Mouse (Mus musculus) neural tube, embryonic 11.5 days (tissue): ENCODE data around the gene Efcab3. TPM values are rescaled to one million over a fixed set of nuclear protein-coding genes. Genes with fewer than 3 reads are reported as not detected.

Experiments
- ATAC-seq: fragments of 200-750 bp; cut with Nextera tagmentation; 2 replicates; pipeline ENCODE4 v1.8.0; 2017; ENCODE audit warnings: moderate number of reproducible peaks, mild to moderate bottlenecking, moderate TSS enrichment, moderate library complexity; ENCODE audit not compliant: insufficient read depth, low FRiP score, low TSS enrichment
- DNase-seq: peaks from one replicate; pipeline ENCODE4 v3.0.0-alpha.2; 2015; ENCODE audit warnings: low spot score
- H3K27ac ChIP-seq: fragments of 300-500 bp; sonication (generic); 2 replicates; pipeline ENCODE4 v1.5.1; 2014; ENCODE audit warnings: low read depth, mild to moderate bottlenecking, low read length
- H3K27me3 ChIP-seq: fragments of 300-500 bp; sonication (generic); 2 replicates; pipeline ENCODE4 v1.6.1; 2014; ENCODE audit warnings: mild to moderate bottlenecking, low read length, mixed read lengths; ENCODE audit not compliant: control insufficient read depth, insufficient read depth
- H3K36me3 ChIP-seq: fragments of 300-500 bp; sonication (generic); 2 replicates; pipeline ENCODE4 v1.6.1; 2014; ENCODE audit warnings: mild to moderate bottlenecking, low read length, moderate library complexity, mixed read lengths; ENCODE audit not compliant: control insufficient read depth, insufficient read depth
- H3K4me1 ChIP-seq: fragments of 300-500 bp; sonication (generic); 2 replicates; pipeline ENCODE4 v1.6.1; 2014; ENCODE audit warnings: low read length, mixed read lengths; ENCODE audit not compliant: control insufficient read depth, insufficient read depth
- H3K4me2 ChIP-seq: fragments of 300-500 bp; sonication (generic); 2 replicates; pipeline ENCODE4 v1.6.1; 2014; ENCODE audit warnings: low read depth, mild to moderate bottlenecking, moderate library complexity
- H3K4me3 ChIP-seq: fragments of 300-500 bp; sonication (generic); 2 replicates; pipeline ENCODE4 v1.5.1; 2014; ENCODE audit warnings: low read depth, low read length
- H3K9ac ChIP-seq: fragments of 300-500 bp; sonication (generic); 2 replicates; pipeline ENCODE4 v1.6.1; 2014; ENCODE audit warnings: mild to moderate bottlenecking, low read length
- H3K9me3 ChIP-seq: fragments of 300-500 bp; sonication (generic); 2 replicates; pipeline ENCODE4 v1.6.1; 2016; ENCODE audit warnings: low read length; ENCODE audit not compliant: control insufficient read depth
- WGBS: fragments of 180-500 bp; shearing (Covaris S2); extraction: QIAGEN DNeasy Blood & Tissue Kit; methylation state at CpG from one replicate; pipeline ENCODE4 v1.1.7; 2014; 5-methylcytosine and 5-hydroxymethylcytosine counted together
- polyA plus RNA-seq: library from polyadenylated mRNA; unstranded; fragments of >200 nt; fragmentation: Nextera tagmentation; extraction: Ambion mirVana; gene quantifications from 2 replicates; pipeline ENCODE4 v1.2.1, GENCODE M21; 2014

Efcab3 gene
- polyA plus RNA-seq, 1 experiment from 2014 or later = not detected

DNA sequence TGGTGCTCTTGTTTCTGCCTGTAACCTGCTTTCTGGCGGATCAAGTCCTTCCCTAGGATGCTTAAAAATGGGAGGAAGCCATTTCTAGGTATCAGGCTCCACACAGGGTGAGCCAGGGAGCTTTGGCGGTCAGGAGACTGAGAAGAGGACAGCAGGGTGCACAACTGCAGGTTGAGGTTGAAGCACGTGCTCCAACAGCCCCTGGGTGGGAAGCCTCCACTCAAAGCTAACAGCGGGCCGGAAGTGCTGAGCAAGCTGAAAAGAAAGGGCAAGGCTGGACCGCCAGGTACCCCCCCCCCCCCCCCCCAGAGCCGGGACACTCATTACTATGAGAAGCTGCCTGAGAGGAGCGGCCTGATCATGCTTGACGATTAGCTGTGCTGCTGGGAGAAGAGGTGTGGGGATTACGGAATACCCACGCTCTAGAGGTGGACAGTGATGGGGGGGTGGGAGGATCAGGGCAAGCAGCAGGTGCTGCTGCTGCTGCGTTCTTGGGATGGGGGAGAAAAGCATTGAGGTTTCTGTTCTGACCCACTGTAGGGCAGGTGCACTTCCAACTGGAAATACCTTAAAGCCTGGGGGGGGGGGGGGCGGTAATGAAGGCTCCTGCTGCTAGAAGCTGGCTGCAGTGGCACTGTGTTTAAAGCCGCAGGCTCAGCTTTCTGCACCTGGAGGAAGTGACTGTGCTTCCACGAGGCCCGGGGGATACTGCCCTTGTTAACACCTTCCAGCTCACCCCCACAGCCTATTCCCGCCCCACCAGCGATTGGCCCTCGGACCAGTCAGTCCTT lies 88.0 kb downstream of the Efcab3 start:
- peaks cover 2% of the 10 kb centered on the region; the same call in 1 of the 2 replicates for H3K4me1 ChIP-seq
- DNase-seq (no peak), ATAC-seq (no peak)
- no peak overlapping the region for H3K4me3 ChIP-seq
- H3K9me3 ChIP-seq = no peaks in the 10 kb centered on the region
- H3K9ac ChIP-seq = no peak overlapping the region
- no peaks in the 10 kb centered on the region for H3K27me3 ChIP-seq
- no peak overlapping the region for H3K27ac ChIP-seq
- WGBS = 30% methylated on average over 17 of the region's 19 CpGs
- no peak overlapping the region for H3K4me2 ChIP-seq
- no peaks in the 10 kb centered on the region for H3K36me3 ChIP-seq

DNA sequence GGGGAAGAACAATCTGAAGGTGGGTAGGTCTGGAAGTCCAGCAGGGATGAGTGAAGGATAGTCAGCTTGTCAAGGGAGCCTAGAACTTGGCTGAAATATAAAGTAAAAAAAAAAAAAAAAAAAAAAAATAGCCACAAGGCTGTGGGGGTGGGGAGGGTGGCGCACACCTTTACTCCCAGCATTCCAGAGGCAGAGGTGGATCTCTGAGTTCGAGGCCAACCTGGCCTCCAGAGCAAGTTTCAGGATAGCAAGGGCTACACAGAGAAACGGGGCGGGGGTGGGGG lies 88.6 kb downstream of the Efcab3 start:
- Histone ChIP-seq H3K9me3 (no peaks in the 10 kb centered on the region), H3K27me3 (no peaks in the 10 kb centered on the region), H3K9ac (no peak overlapping the region), H3K4me1 (peaks cover 2% of the 10 kb centered on the region; the same call in 1 of the 2 replicates), H3K4me2 (no peak overlapping the region), H3K4me3 (no peak overlapping the region), H3K27ac (no peak overlapping the region), H3K36me3 (no peaks in the 10 kb centered on the region)
- ATAC-seq (no peak), DNase-seq (no peak)
- WGBS = no CpG with 5 or more reads among the region's 4 CpGs

DNA sequence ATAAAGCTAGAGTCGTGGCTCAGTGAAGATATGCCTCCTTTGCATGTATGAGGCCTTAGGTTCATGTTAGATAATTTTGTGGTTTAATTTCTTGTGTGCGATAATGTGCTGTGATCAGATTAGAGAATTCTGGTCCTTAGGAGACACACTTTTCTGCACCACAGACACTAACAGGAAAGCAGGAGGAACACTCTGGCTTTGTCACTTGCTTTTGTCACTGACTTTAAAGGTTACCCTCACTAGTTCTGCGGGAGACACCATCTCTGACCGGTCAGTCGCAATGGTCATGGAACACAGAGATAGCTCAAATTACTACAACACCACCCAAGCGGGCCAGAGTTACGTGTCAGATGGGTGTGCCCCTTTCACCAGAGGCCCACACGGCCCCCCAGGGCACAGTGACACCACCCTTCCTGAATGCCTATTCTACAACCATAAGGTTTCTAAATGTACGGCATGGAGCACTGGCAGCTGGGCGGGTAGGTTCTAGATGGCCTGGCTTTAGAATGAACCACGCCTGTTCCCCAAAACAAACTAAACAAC lies 89.0 kb downstream of the Efcab3 start:
- Histone ChIP-seq H3K4me2 (no peak overlapping the region), H3K4me3 (no peak overlapping the region), H3K27me3 (no peaks in the 10 kb centered on the region), H3K4me1 (peaks cover 2% of the 10 kb centered on the region; the same call in 1 of the 2 replicates), H3K27ac (no peak overlapping the region), H3K9me3 (no peaks in the 10 kb centered on the region), H3K36me3 (no peaks in the 10 kb centered on the region), H3K9ac (no peak overlapping the region)
- 77% methylated on average over 11 of the region's 11 CpGs for WGBS
- ATAC-seq (no peak), DNase-seq (no peak)

DNA sequence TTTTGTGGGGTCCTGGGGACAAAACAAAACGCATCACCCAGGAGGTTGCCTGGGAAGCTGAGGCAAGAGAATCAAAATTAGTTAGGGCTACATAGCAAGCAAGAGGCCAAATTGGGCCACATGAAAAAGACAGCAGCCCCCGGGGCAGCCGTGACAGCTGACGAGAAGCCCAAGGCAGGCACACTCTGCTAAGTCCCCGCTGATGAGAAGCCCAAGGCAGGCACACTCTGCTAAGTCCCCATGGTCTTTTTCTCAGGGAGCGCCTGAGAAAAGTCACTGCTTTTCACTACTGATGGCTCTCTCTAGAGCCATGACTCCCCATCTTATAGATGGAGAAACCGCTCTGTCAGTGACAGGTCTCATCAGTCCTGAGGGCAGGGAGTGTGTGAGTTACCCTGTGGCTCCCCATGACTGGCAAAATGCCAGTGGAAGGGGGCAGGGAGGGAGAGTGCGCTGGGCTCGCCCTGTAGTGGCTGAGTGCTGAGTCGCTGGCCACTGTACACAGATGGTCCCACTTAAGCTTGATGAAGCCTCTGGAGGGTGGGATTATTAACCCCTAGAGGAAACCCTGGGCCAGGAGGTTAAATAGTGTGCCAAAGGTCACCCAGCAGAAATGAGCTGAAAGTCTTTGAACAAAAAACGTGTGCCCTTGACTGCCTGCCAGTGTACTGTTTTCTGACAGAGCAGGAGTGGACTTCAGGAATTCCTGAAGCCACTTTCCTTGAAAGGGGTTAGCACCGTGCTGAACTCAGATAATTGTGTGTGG lies 89.9 kb downstream of the Efcab3 start:
- Histone ChIP-seq H3K9me3 (no peaks in the 10 kb centered on the region), H3K27ac (no peak overlapping the region), H3K4me3 (no peak overlapping the region), H3K9ac (no peak overlapping the region), H3K36me3 (no peaks in the 10 kb centered on the region), H3K4me1 (peaks cover 2% of the 10 kb centered on the region; the same call in 1 of the 2 replicates), H3K27me3 (no peaks in the 10 kb centered on the region), H3K4me2 (no peak overlapping the region)
- ATAC-seq (no peak), DNase-seq (peak; percentile 33)
- 29% methylated on average over 12 of the region's 12 CpGs for WGBS

DNA sequence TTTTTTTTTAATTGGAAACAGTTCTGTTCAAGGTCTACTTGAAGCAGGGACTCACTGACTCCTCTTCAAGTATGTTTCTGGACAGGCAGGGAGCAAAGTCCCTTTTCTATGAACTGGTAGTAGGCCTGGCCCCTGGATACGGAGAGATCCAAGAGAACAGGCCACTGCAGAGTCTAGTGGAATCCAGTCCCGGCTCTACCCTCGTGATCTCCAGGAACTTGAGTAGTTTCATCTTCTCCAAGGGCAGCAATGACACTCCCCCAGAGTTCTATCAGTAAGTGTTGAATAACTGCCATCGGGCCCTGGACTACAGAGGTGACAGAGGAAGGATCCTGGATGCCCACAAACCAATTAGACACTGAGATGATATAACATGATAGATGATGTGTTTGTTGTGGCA lies 92.5 kb downstream of the Efcab3 start:
- no peaks in the 10 kb centered on the region for H3K36me3 ChIP-seq
- no peaks in the 10 kb centered on the region for H3K9me3 ChIP-seq
- H3K9ac ChIP-seq = no peak overlapping the region
- H3K4me3 ChIP-seq = no peak overlapping the region
- 79% methylated on average over 4 of the region's 4 CpGs for WGBS
- H3K27me3 ChIP-seq = no peaks in the 10 kb centered on the region
- H3K4me1 ChIP-seq = peaks cover 2% of the 10 kb centered on the region; the same call in 1 of the 2 replicates
- H3K4me2 ChIP-seq = no peak overlapping the region
- ATAC-seq (no peak), DNase-seq (no peak)
- no peak overlapping the region for H3K27ac ChIP-seq

DNA sequence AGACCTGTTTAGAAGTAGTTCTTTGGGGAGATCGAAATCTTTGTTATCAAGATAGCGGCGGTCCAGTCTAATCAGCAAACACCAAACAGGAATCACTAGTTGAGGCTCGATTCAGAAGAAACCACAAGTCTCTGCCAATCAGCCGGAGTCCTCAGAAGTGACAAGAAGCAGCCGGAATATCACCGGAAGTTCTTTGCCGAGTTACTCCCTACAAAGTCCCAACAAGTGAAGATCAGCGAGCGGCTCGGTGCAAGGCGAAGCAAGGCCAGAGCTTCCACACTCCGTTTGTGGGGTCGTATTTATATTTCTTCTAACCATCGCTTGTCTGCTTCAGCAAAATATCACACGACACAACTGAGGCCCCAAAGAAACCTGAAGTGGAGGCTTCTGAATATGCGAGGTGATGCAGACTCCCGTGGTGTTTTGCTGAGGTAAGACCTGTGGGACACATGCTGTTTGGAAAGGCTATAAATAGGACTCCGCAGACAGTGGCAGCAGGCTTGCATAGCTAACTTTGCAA lies 93.4 kb downstream of the Efcab3 start:
- no peak overlapping the region for H3K9ac ChIP-seq
- H3K27me3 ChIP-seq = no peaks in the 10 kb centered on the region
- H3K9me3 ChIP-seq = no peaks in the 10 kb centered on the region
- no peak overlapping the region for H3K27ac ChIP-seq
- no peak overlapping the region for H3K4me2 ChIP-seq
- no peaks in the 10 kb centered on the region for H3K36me3 ChIP-seq
- no peak overlapping the region for H3K4me3 ChIP-seq
- ATAC-seq = no peak
- DNase-seq = no peak
- 84% methylated on average over 19 of the region's 19 CpGs for WGBS
- peaks cover 2% of the 10 kb centered on the region; the same call in 1 of the 2 replicates for H3K4me1 ChIP-seq

DNA sequence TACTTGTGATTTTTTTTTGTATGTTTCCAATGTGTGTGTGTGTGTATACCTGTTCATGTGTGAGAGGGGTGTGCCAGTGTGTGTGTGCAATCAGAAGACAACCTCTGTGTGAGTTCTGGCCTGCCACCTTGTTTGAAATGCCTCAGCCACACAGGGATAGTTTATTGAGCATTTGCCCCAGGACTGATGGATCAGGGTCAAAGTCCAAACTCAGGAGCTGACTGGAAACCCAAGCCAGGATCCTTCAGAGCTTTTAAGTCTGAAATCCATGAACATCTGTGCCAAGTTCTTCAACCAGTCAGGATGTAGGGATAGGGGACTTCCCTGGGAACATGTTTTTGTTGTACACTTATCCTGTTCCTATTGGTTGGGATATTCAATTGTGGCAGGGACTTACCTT lies 94.7 kb downstream of the Efcab3 start:
- DNase-seq (no peak), ATAC-seq (no peak)
- Histone ChIP-seq H3K9me3 (no peaks in the 10 kb centered on the region), H3K4me2 (no peak overlapping the region), H3K36me3 (no peaks in the 10 kb centered on the region), H3K27me3 (no peaks in the 10 kb centered on the region), H3K4me1 (peaks cover 1% of the 10 kb centered on the region; the same call in 1 of the 2 replicates), H3K9ac (no peak overlapping the region), H3K27ac (no peak overlapping the region), H3K4me3 (no peak overlapping the region)

DNA sequence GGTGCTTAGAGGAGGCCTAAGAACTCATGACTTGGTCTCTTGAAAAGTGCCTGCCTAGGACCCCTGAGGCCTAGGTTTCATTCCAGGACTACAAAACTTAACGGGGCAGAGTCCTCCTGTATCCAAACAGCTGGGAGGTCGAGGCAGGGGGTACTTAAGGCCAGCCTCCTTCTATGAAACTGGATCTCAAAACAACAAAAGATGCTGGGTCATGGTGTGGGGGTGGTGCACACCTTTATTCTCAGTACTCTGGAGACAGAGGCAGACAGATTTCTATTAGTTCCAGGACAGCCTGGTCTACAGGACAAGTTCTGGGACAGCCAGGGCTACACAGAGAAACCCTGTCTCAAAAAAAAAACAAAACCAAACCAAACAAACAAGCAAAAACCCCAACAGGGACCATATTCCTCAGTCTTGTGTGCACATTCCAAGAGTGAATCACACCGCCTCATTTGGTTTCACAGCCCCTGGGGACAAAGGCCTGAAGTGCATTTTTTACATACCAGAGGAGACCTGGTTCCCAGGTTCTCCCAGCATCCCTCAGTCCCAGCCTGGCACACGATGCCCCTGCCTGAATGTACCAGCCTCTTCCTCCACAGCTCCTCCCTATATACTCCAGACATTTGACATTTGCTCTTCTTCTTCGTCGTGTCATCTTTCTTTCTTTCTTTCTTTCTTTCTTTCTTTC lies 96.4 kb downstream of the Efcab3 start:
- H3K9ac ChIP-seq = no peak overlapping the region
- no peaks in the 10 kb centered on the region for H3K9me3 ChIP-seq
- no peak overlapping the region for H3K4me3 ChIP-seq
- H3K27ac ChIP-seq = no peak overlapping the region
- H3K4me1 ChIP-seq = no peaks in the 10 kb centered on the region
- H3K4me2 ChIP-seq = no peak overlapping the region
- H3K36me3 ChIP-seq = no peaks in the 10 kb centered on the region
- 67% methylated on average over 6 of the region's 6 CpGs for WGBS
- no peak for ATAC-seq
- H3K27me3 ChIP-seq = no peaks in the 10 kb centered on the region
- no peak for DNase-seq
